Mouse (Mus musculus): ENCODE data around the gene Xpot.
A peak's percentile ranks its signal among the peaks of the same experiment; 100 is the strongest.

The Xpot gene

DNA sequence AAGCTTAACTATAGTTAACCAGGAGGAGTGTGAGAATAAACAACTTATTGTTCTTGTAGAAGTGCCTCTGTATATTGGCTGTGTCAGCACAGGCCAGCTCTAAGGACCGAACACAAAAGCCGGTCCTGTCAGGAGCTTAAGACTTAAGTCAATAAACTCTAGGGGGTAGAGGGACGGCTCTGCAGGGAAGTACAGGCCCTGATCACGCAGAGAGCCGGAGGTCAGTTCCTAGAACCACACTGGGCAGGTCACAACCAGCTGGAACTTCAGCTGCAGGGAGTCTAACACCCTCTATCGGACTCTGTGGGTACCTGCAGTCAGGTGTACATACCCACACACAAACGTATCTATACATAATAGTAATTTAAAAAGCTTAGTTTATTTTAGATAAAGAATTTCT is 10.2 kb downstream of the Xpot start:
- DNase-seq: no peak

DNA sequence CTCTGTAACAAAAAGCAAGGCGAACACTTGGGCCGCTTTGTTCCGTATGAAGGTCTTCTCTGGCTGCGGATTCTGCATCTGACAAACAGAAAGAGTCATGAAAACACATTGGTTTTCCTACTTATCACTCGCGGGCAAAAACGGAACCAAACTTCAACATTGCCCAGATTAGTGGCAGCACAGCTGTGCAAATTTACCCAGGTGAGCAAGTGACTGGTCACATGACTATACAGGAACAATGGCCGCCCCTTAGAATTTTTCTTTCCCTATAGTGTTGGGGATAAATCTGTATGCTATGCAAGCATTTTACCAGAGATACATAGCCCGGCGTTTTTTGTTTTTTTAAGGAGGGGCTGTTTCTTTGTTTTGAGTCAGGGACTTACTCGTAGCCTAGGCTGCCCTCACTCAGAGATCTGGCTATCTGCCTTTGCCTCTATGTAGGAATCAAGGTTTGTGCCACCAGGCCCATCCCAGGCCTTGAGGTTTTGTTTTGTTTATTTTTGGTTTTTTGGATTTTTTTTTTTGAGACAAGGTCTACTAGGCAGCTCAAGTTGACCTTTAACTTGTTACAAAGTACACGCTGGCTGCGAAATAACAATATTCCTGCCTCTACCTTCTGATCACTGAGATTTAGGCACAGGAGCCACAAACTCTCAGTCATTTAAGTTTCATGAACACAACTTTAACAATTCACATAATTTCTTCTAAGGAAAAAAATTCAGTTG is 10.8 kb downstream of the Xpot start:
- DNase-seq: no peak

DNA sequence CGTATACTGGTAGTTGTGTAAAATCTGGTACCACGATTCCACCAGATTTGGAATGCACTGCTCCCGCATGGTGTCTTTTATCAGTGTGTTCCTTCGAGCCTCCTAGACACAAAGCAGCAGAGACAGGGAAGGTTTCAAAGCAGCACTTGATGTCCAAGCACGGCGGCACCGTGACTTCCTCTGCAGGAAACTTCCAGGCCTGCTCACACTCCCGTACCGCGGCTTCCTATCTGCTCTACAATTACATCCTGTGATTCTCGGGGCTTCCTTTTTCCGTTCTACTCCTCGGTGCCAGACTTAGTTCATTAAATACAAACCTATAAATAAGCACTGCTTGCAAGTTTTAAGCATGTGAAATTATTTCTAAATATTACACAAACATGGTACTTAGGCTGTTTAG is 12.6 kb downstream of the Xpot start:
- no peak for DNase-seq

DNA sequence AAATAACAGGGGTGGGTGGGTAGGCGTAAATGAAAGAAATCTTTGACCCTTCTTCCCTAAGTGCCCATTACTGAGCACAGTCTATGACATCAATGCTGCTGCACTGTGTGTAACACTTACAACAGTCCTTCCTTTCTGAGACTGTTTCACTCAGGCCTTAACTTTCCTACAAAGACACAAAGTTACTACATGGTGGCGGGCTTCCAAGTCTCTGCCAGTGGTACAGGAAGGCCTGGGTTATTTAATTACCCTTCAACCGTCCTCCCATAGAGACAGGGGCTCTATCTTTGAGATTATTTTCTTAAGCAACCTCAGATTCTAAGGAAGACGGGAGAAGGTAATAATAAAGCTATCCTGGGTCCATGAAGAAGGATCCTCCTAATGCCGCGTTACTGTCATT is 13.7 kb downstream of the Xpot start:
- DNase-seq: no peak

DNA sequence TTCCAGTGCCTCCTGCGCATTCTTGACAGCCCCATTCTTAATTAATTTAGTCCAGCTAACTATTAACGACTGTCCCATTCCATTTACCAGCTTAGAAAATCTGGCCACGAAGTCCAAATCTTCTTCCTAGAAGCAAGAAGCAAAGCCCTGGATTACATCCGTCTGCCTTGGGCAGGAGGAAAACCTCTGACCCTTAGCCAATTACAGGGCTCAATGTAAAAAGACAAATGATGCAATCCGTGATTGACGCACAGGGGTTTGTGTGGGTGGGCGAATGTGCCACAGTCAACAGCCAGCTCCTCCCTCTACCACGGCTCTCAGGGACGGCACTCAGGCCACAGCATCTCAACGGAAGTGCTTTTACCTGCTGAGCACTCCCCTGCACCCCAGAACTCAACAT is 14.5 kb downstream of the Xpot start:
- no peak for DNase-seq

DNA sequence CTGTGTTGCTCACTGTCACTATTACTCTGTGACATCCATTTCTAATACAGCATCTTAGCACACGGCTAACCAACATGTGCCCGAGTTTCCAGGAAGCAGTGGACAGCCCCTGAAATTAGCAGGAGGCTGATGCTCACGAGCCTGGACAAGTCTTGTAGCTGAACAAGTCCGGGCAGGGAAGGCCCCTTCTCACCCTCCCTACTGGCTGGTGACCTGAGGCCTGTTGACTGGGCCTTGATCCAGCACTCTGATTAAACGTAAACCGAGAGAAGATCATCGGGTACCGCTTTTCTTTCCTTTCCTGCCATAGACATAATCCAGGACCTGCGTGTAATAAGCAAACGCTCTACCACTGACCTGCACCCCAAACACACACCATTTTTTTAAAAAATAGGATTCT is 18.0 kb downstream of the Xpot start:
- no peak for DNase-seq

DNA sequence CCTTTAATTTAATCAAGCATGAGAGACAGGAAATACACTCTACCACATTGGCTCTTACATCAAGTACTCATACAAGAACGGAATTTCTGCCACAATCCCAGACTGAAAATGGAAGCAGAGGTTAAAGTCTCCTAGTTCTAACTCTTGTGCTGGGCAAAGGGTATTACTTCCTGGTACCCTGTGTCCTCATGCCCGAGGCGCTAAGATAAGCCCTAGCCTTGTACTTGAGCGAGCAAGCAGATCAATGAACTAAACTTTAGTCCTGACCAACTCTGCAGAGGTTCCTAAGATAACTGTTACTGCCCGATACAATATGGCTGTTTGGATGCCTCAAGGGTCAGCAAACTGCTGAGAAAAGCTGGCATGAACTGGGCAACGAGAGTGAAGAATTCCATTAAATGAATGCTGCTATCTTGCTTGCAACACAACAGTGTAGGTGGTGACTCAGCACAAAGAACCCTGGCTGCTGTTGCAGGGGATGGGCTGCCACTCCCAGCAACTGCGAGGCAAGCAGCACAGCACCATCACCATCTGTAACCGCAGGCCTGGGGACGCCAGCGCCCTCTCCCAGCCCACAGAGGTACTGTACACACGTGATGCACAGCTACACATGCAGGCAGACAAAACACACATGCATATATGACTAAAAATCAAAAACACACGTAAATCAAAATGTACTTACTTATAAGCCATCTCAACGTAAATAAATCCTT is 21.3 kb downstream of the Xpot start:
- DNase-seq: no peak

DNA sequence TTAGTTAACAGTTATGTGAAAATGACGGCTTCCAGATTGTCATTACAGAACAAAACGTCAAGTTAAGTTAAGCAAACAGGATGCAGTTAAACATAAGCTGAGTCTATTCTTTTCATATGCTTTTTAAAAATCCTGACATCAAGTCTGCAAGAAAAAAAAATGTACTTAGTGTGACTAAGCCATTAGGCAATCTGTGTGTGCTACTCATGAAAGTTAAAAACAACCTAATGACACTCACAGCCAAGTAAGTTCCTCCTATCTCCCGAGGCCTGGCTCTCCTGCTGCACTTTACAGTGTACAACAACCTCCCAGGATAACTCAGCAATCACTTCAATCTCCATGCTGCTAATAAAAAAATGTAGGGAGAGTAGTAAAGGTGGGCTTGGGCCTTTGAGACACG is 22.6 kb downstream of the Xpot start:
- DNase-seq: no peak

DNA sequence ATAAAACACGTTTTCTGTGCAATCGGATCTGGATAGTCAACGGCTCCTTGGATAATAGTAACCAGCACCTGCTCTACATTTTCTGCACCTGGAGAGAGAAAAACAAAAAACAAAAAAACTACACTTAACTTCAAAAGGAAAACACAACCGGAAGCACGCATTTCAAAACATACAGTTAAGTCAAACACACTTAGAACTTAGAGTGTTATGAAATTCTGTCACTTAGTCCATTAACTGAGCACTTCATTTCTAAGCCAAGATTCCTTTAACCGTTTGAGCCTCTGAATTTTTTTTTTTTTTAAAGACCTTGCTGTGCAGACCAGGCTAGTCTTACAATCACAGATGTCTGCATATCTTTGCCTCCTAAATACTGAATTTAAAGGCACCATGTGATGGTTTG is 24.9 kb downstream of the Xpot start:
- DNase-seq: no peak

DNA sequence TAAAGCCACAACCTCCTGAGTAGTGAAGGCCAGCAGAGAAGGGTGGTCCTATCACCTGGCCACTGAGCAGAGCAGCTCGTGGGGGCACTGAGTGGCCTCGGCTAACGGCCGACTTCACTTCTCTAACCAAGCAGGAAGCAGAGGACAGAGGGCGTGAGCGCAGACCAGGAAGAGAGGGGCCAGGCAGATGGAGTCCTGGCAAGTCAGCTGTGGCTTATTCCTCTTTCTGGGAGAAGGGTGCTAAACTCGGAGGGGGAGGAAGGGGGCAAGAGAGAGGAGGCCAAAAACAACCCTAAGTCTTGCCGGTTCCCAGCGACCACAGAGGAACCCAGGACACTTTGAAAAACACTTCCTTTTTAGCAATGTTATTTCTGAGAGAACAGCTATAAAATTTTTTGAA is 29.6 kb downstream of the Xpot start:
- no peak for DNase-seq

DNA sequence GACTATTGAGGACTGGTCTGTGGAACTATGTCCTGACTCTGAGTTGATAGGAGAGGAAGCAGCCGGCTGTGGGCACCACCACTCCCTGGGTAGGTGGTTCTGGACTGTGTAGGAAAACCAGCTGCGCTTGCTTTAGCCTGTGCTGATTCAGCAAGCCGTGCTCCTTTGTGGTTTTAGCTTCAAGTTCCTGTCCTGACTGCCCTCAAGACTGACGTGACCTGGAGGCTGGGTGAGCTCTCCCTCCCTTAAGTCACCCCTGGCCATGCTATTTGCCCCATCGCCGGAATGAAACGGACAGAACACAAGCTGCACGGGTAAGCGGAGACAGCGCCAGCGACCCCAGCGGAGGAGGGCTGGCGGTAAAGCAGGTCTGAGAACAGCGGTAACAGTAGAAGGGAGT is 35.0 kb downstream of the Xpot start:
- no peak for DNase-seq

DNA sequence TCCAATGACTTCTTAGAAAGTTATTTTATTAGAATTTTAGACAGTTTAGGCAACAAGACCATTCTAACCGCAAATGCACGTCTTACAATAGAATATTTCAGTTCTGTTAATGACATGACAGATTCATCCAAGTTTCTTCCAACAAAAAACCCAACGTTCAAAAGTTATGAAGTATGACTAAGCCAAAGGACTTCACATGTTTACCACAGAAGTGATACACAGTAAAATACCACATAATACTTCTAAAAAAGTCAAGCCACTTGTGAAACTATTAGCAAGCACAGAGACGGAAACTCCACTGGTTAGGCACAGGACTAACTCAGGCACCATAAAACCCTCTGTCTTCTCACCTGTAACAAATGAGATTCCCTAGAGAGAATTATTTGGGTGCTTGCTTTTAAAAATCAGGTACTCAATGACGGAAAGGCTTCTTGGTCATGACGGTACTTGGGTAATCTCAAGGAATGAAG is 38.7 kb downstream of the Xpot start:
- DNase-seq: no peak

DNA sequence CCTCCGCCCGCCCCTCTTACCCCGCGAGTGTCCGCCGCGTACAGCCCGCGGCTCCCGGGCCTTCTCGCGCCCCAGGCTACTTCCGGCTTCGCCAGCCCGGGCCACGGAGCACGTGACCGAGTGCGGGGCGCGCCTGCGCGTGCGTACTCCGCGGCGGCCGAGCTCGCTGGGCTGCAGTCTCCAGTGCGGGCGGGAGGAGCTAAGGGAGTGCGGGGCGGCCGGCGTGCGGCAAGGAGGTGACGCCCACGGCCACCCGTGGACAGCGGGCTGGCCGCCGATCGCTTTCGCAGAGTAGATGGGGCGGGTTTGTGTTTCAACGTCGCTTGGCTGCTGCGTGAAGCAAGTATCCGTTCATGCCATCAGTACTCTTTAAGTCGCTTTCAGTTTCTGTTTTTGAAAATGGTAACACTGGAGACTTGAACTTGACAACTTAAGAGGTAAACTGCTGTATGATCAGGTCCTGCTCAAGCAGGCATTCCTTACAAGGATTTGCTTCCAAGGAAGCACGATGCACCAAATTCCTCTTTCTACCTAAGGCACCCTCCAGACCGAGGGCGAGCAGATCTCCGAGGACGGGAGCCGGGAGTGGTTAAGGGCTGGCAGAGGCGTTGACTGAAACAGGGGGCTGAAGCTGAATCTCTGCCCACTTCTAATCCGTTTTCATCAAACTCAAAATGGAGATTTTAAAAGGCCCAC is 39.3 kb downstream of the Xpot start, which contains the start of gene Tbk1:
TSS of gene Tbk1 (minus strand) at position 113 of the 696 bp plus-strand sequence.
- peak; percentile 93 for DNase-seq

DNA sequence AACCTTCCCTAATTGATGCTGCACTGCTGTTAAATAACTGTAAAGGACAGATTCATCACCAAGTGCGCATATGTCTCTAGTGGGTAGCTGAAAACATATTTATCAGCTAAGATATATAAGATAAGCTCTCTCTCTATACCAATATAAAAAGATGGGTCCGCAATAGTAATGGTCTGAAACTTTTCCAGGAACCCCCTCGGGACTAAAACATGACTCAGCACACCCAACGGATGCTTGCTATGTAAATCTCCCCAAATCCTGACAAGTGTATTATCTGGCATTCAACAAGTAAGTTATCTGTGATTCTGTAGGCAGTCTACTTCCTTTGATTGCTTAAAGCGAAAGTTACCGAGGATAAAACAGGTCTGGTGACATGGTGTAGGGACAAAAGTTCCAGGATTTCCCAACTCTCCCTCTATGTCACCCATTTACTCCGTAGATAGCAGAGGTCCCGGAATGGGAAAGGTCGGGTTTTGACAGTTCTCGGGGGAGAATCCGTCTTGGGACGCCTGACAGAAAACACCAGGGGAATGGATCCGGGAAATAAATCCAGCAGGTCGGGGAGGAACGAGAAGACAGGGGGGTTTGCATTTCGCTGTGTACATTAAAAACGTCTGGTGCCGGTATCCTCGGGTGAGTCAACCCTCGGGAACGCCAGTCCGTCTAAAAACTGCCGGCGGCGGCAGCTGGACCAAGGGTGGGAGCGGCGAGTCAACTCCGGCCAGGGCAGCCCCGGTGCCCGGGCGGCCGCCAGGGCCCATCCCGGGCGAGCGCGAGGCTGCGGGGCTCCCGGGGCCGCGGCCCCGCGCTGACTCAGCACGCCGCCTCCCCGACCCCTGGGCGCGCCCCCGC is 40.1 kb downstream of the Xpot start:
- DNase-seq: no peak

DNA sequence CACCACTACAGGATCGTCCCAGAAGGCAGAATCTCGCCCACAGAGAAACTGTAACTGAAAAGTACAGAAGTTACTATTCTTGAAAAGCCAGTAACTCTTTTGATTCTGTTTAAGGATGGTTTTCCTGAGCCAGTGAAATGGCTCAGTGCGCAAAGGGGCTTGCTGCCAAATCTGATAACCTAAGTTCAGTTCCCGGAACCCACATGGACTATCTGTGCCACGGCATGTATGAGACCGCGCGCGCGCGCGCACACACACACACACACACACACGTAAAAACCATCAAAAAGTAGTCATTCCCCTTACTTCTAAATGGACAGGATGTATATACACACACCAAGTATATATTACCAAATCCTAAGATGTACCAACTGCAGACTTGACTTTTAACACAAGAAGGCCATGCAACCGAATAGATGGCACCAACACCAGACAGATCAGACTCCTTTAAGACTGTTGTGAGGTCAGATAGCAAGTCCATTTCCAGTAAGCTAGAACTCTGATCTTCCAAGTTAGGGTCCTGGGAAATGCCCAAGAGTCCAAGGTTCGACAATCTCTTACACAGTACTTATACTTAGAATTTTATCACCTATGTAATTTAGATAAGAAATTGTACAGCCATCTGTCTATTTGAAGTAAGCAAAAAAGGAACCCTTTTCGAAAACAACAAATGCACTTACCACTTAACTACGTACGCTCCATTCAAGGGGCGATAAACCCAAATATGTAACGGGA is 40.9 kb downstream of the Xpot start:
- no peak for DNase-seq

DNA sequence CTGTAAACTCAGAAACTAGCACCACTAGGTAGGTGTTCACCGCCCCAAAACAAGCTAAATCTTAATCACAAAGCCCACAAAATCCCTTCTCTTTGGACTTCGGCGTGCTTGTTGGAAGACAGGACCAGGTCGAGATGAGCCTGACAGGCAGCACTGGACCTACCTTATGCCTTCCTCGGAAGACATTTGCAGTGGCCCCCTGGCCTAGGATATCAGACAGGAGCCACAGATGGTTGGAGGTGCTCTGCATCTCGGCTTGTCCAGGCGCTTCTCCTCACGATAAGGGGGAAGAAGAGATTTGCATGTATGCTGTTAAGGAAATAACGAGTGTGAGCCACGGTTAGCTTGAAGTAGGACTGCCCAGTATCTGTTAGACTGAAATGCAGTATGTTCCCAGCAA is 42.1 kb downstream of the Xpot start:
- DNase-seq: no peak

DNA sequence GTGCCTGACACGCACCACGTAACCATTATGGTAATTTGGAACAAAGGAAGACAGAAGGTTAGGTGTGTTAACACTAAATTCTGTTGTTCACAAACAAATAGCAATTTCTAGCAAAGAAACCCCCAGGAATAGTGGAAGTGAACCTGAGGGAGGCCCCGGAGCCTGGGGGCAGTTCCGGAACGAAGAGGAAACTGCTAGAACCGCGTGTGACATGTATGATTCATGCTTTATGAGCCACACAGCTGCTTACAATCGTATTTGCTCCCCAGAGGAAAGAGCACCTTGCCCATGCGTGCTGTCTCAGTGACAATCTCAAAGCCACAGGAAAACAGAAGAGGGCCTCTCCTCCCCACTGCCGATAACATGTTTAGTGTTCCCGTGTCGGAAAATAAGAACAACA is 43.1 kb downstream of the Xpot start:
- no peak for DNase-seq

DNA sequence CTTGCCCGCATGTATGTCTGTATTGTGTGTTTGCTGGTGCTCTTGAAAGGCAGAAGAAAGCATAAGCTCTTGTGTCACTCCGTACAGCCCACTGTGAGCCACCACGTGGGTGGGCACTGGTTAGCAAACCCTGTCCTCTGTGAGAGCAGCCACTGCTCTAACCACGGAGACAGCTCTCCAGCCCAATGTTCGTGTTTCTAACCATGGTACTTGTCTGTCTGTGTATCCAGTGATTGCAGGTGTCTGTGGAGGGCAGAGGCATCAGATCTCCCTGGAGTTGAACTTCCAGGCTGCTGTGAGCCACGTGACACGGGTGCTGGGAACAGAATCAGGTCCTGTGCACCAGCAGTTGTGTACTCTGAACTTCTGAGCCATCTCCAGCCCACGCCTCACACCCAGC is 43.8 kb downstream of the Xpot start:
- no peak for DNase-seq

DNA sequence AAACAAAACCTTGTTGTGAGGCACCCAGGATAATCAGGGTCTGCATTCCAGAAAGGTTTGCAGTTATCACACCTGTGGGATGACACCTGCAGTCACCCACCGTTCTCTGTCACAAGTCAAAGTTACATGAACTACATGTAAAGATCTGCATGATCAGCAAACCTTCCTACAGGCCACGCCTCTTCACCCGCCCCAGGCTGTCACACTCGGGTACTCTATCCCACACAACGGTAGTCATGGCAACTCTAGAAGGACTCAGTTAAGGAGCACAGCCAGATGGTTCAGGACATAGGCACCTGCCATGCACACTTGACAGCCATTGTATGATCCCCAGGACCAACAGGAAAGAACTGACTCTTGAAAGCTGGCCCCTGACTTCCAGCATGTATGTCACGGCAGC is 44.7 kb downstream of the Xpot start:
- no peak for DNase-seq

DNA sequence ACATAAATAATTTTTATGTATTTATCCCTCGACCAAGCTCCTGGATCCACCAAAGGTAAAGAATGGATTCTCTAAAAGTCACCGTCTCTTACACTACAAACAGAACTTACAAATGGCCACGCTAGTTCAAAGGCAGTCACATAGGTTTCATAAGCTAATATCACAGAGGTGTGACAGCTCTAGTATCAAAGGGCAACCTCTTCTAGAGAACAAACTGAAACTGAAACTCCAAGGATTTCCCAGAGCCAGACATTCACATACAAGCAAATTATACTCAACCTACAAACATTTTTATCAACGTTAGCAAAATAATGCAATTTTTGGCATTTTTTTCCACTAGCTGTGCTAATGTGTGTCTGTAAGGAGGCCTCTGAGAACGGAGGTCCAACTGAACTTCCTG is 45.8 kb downstream of the Xpot start:
- DNase-seq: no peak

DNA sequence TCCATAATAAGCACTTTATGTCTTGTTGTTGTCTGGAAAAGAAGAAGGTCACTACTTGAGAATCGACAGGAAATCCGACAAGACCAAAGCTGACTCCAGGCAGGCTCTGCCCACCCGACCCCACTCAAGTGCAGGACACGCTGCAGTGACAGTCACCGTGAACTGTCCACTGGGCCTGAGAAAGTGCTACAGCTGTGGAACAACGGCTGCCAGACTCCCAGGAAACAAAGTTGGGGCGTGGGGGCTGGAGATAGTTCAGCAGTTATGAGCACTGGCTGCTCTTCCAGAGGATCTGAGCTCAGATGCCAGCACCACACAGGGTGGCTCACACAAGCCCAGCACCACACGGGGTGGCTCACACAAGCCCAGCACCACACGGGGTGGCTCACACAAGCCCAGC is 49.8 kb downstream of the Xpot start:
- no peak for DNase-seq

DNA sequence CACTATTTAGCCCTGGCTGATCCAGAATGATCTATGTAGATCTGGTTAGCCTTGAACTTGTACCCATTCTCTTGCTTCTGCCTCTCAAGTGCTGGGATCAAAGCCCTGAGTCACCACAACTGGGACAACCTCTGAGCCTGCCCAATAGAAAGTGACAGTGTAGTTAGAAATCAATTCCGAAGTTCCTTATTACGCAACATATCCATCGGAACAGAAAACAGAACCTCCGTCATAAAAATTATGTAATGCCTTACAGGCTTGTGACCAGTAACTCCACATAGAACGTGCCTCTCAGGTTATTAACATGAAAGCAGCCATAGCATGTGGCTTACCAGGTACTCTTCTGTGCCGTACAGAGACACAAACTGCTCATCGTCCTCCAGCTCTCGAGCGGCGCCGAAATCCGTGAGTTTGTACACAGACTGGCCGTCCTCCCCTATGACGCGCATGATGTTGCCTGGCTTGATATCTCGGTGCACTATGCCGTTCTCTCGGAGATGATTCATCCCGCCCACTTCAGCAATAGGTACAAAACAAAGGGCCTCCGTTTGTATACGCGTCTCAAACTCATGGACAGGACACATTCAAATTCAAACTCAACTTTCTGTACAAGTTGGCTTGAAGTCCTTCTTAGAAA is 54.5 kb downstream of the Xpot start:
- DNase-seq: no peak

Data from cerebellum, adult 11 months (tissue).